Mouse (Mus musculus) ES-Bruce4 (cell line): Measurements from ENCODE around the gene B3gnt8. TPM values are rescaled to one million over a fixed set of nuclear protein-coding genes. Genes with fewer than 3 reads are reported as not detected.

Experiments
- H3K27ac ChIP-seq: 2 replicates; pipeline ENCODE4 v1.5.1; 2012; ENCODE audit warnings: low read length, inconsistent platforms; ENCODE audit not compliant: insufficient read depth
- H3K27me3 ChIP-seq: 2 replicates; pipeline ENCODE4 v1.6.1; 2012; ENCODE audit warnings: mild to moderate bottlenecking, low read length, inconsistent platforms; ENCODE audit not compliant: control insufficient read depth, poor library complexity, insufficient read depth, severe bottlenecking
- H3K36me3 ChIP-seq: 2 replicates; pipeline ENCODE4 v1.6.1; 2012; ENCODE audit warnings: inconsistent platforms, mild to moderate bottlenecking, low read length, moderate library complexity; ENCODE audit not compliant: control insufficient read depth, poor library complexity, insufficient read depth, severe bottlenecking
- H3K4me1 ChIP-seq: one replicate; pipeline ENCODE4 v1.8.1; 2011; ENCODE audit warnings: low read length; ENCODE audit not compliant: control insufficient read depth, insufficient read depth
- H3K4me3 ChIP-seq: 2 replicates; pipeline ENCODE4 v1.5.1; 2011; ENCODE audit warnings: low read depth, mild to moderate bottlenecking, low read length
- H3K9ac ChIP-seq: 2 replicates; pipeline ENCODE4 v1.6.1; 2012; ENCODE audit warnings: low read depth, mild to moderate bottlenecking, inconsistent platforms; ENCODE audit not compliant: poor library complexity, severe bottlenecking
- H3K9me3 ChIP-seq: replicated peaks from 2 replicates; pipeline ENCODE4 v1.6.1; 2012; ENCODE audit warnings: mild to moderate bottlenecking, low read length, inconsistent platforms; ENCODE audit not compliant: control insufficient read depth, poor library complexity, insufficient read depth, severe bottlenecking
- CTCF ChIP-seq: IDR thresholded peaks from one replicate; pipeline ENCODE4 v1.8.1; 2011; ENCODE audit warnings: low read depth, low read length
- EP300 ChIP-seq: IDR thresholded peaks from 2 replicates; pipeline ENCODE4 v1.6.1; 2011; ENCODE audit warnings: low read depth, low read length; ENCODE audit not compliant: insufficient read depth
- POLR2A ChIP-seq: IDR thresholded peaks from one replicate; pipeline ENCODE4 v1.8.1; 2011; ENCODE audit warnings: low read length; ENCODE audit not compliant: insufficient read depth
- polyA plus RNA-seq: library from polyadenylated mRNA; stranded (reverse); fragments of >200 nt; gene quantifications from 2 replicates; pipeline ENCODE4 v1.2.4, GENCODE M21; 2011; ENCODE audit warnings: low read depth; ENCODE audit not compliant: missing spikeins, insufficient read depth, insufficient read length

Gene B3gnt8
- polyA plus RNA-seq, 1 experiment, result 0.60 TPM

DNA sequence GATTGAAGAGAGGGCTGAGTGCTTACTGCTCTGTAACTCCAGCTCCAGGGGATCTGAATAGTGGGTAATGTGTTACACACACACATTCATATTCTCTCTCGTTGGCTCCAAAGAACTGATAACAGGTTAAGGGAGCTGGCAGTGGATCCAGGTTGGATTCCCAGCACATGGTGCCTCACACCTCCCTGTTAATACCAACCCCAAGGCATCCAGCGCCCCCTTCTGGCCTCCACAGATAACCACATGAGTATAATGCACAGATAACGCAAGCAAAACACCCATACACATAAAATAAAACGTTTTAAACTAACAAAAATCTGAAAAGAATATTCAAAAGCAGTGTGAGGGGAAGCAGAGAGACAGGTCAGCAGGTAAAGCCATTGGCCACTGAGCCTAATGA is 46.0 kb downstream of the B3gnt8 start:
- no peak overlapping the region for H3K4me3 ChIP-seq
- H3K4me1 ChIP-seq, result peaks cover 6% of the 10 kb centered on the region
- no peak overlapping the region for H3K27ac ChIP-seq
- no peaks in the 10 kb centered on the region; the same call in 1 of the 2 replicates for H3K27me3 ChIP-seq
- peaks cover 4% of the 10 kb centered on the region; the same call in 1 of the 2 replicates for H3K36me3 ChIP-seq
- H3K9ac ChIP-seq, result no peak overlapping the region
- TF ChIP-seq EP300, result no peak
- TF ChIP-seq CTCF, result peak; percentile 58
- no peaks in the 10 kb centered on the region for H3K9me3 ChIP-seq

DNA sequence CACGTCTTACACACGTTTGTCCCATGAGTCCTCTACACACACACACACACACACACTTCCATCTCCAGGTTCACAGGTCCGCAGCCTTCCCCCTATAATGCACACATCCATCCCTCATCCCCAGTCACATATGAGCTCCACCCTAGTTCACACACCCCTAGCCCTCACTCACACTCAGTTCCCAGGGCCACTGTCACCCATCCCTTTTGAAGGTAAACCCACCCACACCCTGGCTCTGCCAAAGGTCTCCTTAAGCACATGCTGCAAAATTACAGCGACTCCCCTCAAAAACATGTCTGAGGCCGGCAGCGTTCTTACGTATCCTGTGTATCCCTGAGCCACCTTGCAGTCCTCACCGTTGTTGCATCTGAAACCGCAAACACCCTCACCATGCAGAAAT is 47.8 kb downstream of the B3gnt8 start:
- H3K27me3 ChIP-seq, result no peaks in the 10 kb centered on the region; the same call in 1 of the 2 replicates
- peaks cover 5% of the 10 kb centered on the region for H3K4me1 ChIP-seq
- peak overlapping the region; percentile 60 for H3K4me3 ChIP-seq
- no peaks in the 10 kb centered on the region for H3K9me3 ChIP-seq
- peak overlapping the region; percentile 60 for H3K9ac ChIP-seq
- H3K36me3 ChIP-seq, result peaks cover 4% of the 10 kb centered on the region; the same call in 1 of the 2 replicates
- H3K27ac ChIP-seq, result no peak overlapping the region
- no peak for TF ChIP-seq POLR2A
- no peak for TF ChIP-seq CTCF
- TF ChIP-seq EP300, result no peak

DNA sequence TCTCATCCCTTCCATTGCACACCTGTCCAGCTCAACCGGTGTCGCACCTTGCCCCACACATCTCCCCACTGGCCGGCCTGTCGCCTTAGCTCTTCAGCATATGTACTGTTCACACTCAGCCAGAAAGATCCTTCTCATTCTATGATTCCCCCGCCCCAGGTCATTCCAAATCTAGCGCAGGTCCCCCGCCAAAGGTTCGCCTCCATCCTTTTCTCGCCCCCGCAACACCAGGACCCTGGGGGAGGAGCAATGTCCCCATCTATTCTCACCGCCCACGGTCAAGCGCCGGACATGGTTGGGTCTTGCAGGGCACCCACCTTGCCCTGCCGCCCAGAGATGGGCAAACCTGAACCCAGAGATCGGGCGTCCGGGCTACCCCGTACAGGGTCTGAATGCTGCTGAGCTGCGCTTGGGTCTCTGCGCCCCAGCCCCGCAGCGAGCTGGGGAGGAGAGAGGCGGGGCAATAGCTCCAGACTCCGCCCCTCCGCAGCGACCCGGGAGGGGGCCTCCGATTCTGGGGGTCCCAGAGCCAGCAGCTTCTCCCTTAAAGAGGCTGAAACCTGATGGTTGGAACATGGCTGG is 48.4 kb downstream of the B3gnt8 start, which contains the start of gene Tmem91:
TSS of gene Tmem91 (minus strand) at position 448 of the 582 bp plus-strand sequence.
- Histone ChIP-seq H3K4me1 (peaks cover 4% of the 10 kb centered on the region), H3K9me3 (no peaks in the 10 kb centered on the region), H3K4me3 (peak within 1 kb of the TSS; percentile 60), H3K27ac (no peak within 1 kb of the TSS), H3K27me3 (no peaks in the 10 kb centered on the region; the same call in 1 of the 2 replicates), H3K9ac (peak within 1 kb of the TSS; percentile 60), H3K36me3 (peaks cover 4% of the 10 kb centered on the region; the same call in 1 of the 2 replicates)
- TF ChIP-seq POLR2A (no peak), CTCF (no peak), EP300 (no peak)

DNA sequence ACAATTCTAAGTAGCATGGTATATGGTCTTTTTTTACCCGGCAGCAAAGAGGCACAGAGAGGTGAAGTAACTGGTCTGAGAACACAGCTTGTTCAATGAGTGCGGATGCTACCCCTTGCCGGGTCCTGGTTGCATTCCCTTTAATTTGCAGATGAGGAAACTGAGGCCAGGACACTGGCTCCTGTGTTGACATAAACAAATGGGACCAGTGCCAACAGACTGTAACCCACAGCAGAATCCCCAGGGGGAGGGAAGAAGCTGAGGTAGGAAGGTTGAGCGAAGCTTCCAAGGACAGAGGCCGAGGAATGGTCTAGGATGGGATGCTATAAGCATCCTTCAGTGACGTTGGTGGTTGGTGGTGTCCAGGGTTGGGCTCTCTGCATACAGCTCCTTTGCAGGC is 49.0 kb downstream of the B3gnt8 start:
- H3K27me3 ChIP-seq, result no peaks in the 10 kb centered on the region; the same call in 1 of the 2 replicates
- no peak overlapping the region for H3K27ac ChIP-seq
- H3K36me3 ChIP-seq, result peaks cover 4% of the 10 kb centered on the region; the same call in 1 of the 2 replicates
- peaks cover 4% of the 10 kb centered on the region for H3K4me1 ChIP-seq
- TF ChIP-seq EP300 (no peak), CTCF (no peak), POLR2A (no peak)
- no peaks in the 10 kb centered on the region for H3K9me3 ChIP-seq
- H3K9ac ChIP-seq, result peak overlapping the region; percentile 60; the same call in 1 of the 2 replicates
- H3K4me3 ChIP-seq, result no peak overlapping the region

DNA sequence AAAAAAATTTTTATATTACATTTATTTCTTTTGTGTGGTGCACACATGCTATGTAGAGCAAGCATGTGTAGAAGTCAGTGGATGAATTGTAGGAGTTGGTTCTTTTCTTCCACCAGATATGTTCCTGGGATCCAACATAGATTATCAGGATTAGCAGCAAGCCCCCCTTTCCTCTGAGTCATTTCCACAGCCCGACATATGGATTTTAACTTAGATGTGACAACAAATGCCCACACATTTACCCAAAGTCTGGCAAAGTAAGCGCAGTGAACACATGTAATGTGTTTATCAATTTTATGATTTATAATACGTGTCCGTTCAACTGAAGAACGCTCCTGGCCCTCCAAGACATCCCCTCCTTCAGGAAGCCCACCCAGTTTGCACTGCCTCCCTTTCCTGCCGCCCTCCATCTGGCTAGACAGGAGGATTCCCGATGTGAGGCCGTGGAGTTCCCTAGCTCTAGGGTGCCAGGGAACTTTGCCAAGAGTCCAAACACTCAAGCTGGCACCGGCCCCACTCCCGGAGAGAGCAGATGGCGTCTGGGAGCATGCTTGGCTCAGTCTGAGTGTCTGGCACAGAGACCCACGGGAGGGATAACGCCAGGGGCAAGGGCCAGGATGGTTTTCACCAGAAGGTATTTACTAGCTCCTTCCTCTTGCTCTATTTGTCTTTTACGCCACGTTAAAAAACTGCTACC is 49.8 kb downstream of the B3gnt8 start:
- H3K36me3 ChIP-seq, result no peaks in the 10 kb centered on the region
- peaks cover 3% of the 10 kb centered on the region for H3K4me1 ChIP-seq
- H3K9me3 ChIP-seq, result no peaks in the 10 kb centered on the region
- no peak overlapping the region for H3K9ac ChIP-seq
- no peak overlapping the region for H3K4me3 ChIP-seq
- H3K27ac ChIP-seq, result no peak overlapping the region
- TF ChIP-seq EP300, result no peak
- TF ChIP-seq CTCF, result no peak
- no peak for TF ChIP-seq POLR2A
- H3K27me3 ChIP-seq, result no peaks in the 10 kb centered on the region; the same call in 1 of the 2 replicates

DNA sequence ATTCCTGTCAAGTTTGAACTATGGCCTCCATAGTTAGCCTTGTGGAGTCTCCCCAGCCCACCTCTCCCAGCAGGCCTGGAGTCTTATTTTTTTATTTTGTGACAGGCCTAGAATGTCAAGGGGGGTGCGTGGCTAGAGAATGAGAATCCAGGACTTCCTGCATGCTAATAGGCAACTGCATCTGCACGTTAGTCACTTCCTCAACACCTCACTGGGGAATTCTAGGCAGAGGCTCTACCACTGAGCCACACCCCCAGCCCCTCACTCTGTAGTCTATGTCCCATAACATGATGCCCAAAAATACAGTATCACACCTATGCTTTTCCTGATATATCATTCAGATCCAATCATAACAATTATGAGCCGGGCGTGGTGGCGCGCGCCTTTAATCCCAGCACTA is 50.6 kb downstream of the B3gnt8 start:
- TF ChIP-seq POLR2A (no peak), EP300 (no peak), CTCF (no peak)
- Histone ChIP-seq H3K4me1 (peaks cover 2% of the 10 kb centered on the region), H3K9me3 (no peaks in the 10 kb centered on the region), H3K9ac (no peak overlapping the region), H3K4me3 (no peak overlapping the region), H3K27ac (no peak overlapping the region), H3K36me3 (no peaks in the 10 kb centered on the region), H3K27me3 (no peaks in the 10 kb centered on the region; the same call in 1 of the 2 replicates)
